Mouse (Mus musculus) testis, adult 2 months (tissue): ENCODE measurements around the gene Sorcs3. TPM values are rescaled to one million over a fixed set of nuclear protein-coding genes. Genes with fewer than 3 reads are reported as not detected.

Source experiments
- H3K27ac ChIP-seq: fragments of 200-500 bp; 2 replicates; pipeline ENCODE4 v1.5.1; 2012; ENCODE audit warnings: low read depth, low read length; ENCODE audit not compliant: control insufficient read depth, insufficient read depth
- H3K27me3 ChIP-seq: fragments of 200-500 bp; 2 replicates; pipeline ENCODE4 v1.6.1; 2012; ENCODE audit warnings: mild to moderate bottlenecking, low read length, moderate library complexity; ENCODE audit not compliant: control insufficient read depth, insufficient read depth
- H3K36me3 ChIP-seq: fragments of 200-500 bp; 2 replicates; pipeline ENCODE4 v1.6.1; 2012; ENCODE audit warnings: mild to moderate bottlenecking, low read length; ENCODE audit not compliant: control insufficient read depth, insufficient read depth
- H3K4me1 ChIP-seq: fragments of 200-500 bp; 2 replicates; pipeline ENCODE4 v1.6.1; 2012; ENCODE audit warnings: low read length; ENCODE audit not compliant: control insufficient read depth, insufficient read depth
- H3K4me3 ChIP-seq: fragments of 200-500 bp; 2 replicates; pipeline ENCODE4 v1.5.1; 2012; ENCODE audit warnings: low read depth, mild to moderate bottlenecking, low read length, moderate library complexity, mixed read lengths; ENCODE audit not compliant: control insufficient read depth
- CTCF ChIP-seq: fragments of 200-500 bp; IDR thresholded peaks from 2 replicates; pipeline ENCODE4 v1.5.1; 2012; ENCODE audit warnings: low read depth, mild to moderate bottlenecking, inconsistent platforms, low read length, moderate library complexity; ENCODE audit not compliant: control insufficient read depth, insufficient read depth, insufficient replicate concordance
- POLR2A ChIP-seq: fragments of 200-500 bp; IDR thresholded peaks from 2 replicates; pipeline ENCODE4 v1.6.1; 2012; ENCODE audit warnings: low read depth, mild to moderate bottlenecking, inconsistent platforms, low read length, moderate library complexity; ENCODE audit not compliant: control insufficient read depth
- polyA plus RNA-seq: library from polyadenylated mRNA; depleted of rRNA; stranded (reverse); fragments of >200 nt; gene quantifications from 2 replicates; pipeline ENCODE4 v1.2.3, GENCODE M21; 2012

Gene Sorcs3
- polyA plus RNA-seq, 1 experiment: 0.22 TPM

- TF ChIP-seq CTCF (no peak), POLR2A (no peak)
- no peaks in the 10 kb centered on the region; the same call in 1 of the 2 replicates for H3K27me3 ChIP-seq
- H3K27ac ChIP-seq: no peak overlapping the region
- H3K4me1 ChIP-seq: peaks cover 8% of the 10 kb centered on the region
- no peak overlapping the region; the same call in 1 of the 2 replicates for H3K4me3 ChIP-seq
- no peaks in the 10 kb centered on the region for H3K36me3 ChIP-seq
These were observed 698 bp upstream of the Sorcs3 start for GRCm38 (mm10) chr19:48204892-48205761.

GRCm38 (mm10) chr19:48206861-48207730 is 1.3 kb downstream of the Sorcs3 start:
- H3K4me3 ChIP-seq: no peak overlapping the region
- TF ChIP-seq CTCF (no peak), POLR2A (no peak)
- peaks cover 8% of the 10 kb centered on the region for H3K4me1 ChIP-seq
- H3K36me3 ChIP-seq: no peaks in the 10 kb centered on the region
- no peak overlapping the region for H3K27ac ChIP-seq
- H3K27me3 ChIP-seq: no peaks in the 10 kb centered on the region; the same call in 1 of the 2 replicates

- Histone ChIP-seq H3K27ac (no peak overlapping the region), H3K4me3 (no peak overlapping the region), H3K36me3 (no peaks in the 10 kb centered on the region), H3K4me1 (peaks cover 8% of the 10 kb centered on the region), H3K27me3 (no peaks in the 10 kb centered on the region; the same call in 1 of the 2 replicates)
- TF ChIP-seq CTCF: no peak
- no peak for TF ChIP-seq POLR2A
These were observed 2.0 kb downstream of the Sorcs3 start for GRCm38 (mm10) chr19:48207731-48208370.

GRCm38 (mm10) chr19:48215379-48215778 is 9.6 kb downstream of the Sorcs3 start:
- no peaks in the 10 kb centered on the region for H3K27me3 ChIP-seq
- no peak overlapping the region for H3K27ac ChIP-seq
- H3K36me3 ChIP-seq: no peaks in the 10 kb centered on the region
- no peaks in the 10 kb centered on the region for H3K4me1 ChIP-seq
- no peak overlapping the region for H3K4me3 ChIP-seq
- TF ChIP-seq POLR2A (no peak), CTCF (no peak)

GRCm38 (mm10) chr19:48237786-48238372 is 32.1 kb downstream of the Sorcs3 start:
- H3K27me3 ChIP-seq: no peaks in the 10 kb centered on the region
- H3K36me3 ChIP-seq: no peaks in the 10 kb centered on the region
- TF ChIP-seq CTCF (no peak), POLR2A (no peak)
- no peaks in the 10 kb centered on the region; the same call in 1 of the 2 replicates for H3K4me1 ChIP-seq
- H3K4me3 ChIP-seq: no peak overlapping the region
- no peak overlapping the region for H3K27ac ChIP-seq

GRCm38 (mm10) chr19:48238391-48238790 is 32.6 kb downstream of the Sorcs3 start:
- Histone ChIP-seq H3K27me3 (no peaks in the 10 kb centered on the region), H3K27ac (no peak overlapping the region)
- TF ChIP-seq POLR2A: no peak
- no peak for TF ChIP-seq CTCF

GRCm38 (mm10) chr19:48240960-48241359 is 35.1 kb downstream of the Sorcs3 start:
- TF ChIP-seq CTCF: no peak
- no peak for TF ChIP-seq POLR2A
- H3K36me3 ChIP-seq: no peaks in the 10 kb centered on the region
- H3K4me3 ChIP-seq: peak overlapping the region; percentile 78
- H3K27ac ChIP-seq: peak overlapping the region; percentile 80
- H3K27me3 ChIP-seq: no peaks in the 10 kb centered on the region
- no peaks in the 10 kb centered on the region; the same call in 1 of the 2 replicates for H3K4me1 ChIP-seq

More at GRCm38 (mm10) chr19:48238391-48238790, 32.6 kb downstream of the Sorcs3 start:
- Histone ChIP-seq H3K36me3 (no peaks in the 10 kb centered on the region), H3K4me3 (no peak overlapping the region), H3K4me1 (no peaks in the 10 kb centered on the region; the same call in 1 of the 2 replicates)
